9 mouse cellular contexts compared by ENCODE assay signal in genomic region chr10:80418311-80418710, GRCm38 (mm10). TPM values are rescaled to one million over a fixed set of nuclear protein-coding genes. Genes with fewer than 3 reads are reported as not detected.
DNase-seq lines count a peak whose midpoint lies in the region; ATAC-seq lines count a peak whose summit lies in the region.
"Had no signal": no experiment of that assay in that cellular context is flagged by ENCODE, and none has a peak within 500 bp of the region (broad histone marks: within the 10 kb centered on the region; RNA-seq: fewer than 3 reads in every experiment).

No protein-coding gene starts in this region.

- peaks cover 44% of the 10 kb centered on the region for H3K4me1 ChIP-seq in heart, embryonic 13.5 days
- H3K4me1 ChIP-seq in neural tube, embryonic 13.5 days (replicated peaks) = peaks cover 59% of the 10 kb centered on the region

- H3K9me3 ChIP-seq in heart, embryonic 13.5 days = no peaks in the 10 kb centered on the region
- no peaks in the 10 kb centered on the region for H3K9me3 ChIP-seq in neural tube, embryonic 13.5 days
- H3K9me3 ChIP-seq: megakaryocyte, embryonic 14.5 days had no signal

- peak overlapping the region; percentile 37; the same call in 1 of the 2 replicates for H3K9ac ChIP-seq in heart, embryonic 13.5 days
- H3K9ac ChIP-seq in neural tube, embryonic 13.5 days = 0 out of 2 replicates have a peak overlapping the region, but pooled peaks have one; percentile 3

- no peak overlapping the region for H3K4me2 ChIP-seq in heart, embryonic 13.5 days
- H3K4me2 ChIP-seq in neural tube, embryonic 13.5 days = no peak overlapping the region

- no peak for DNase-seq in heart, adult 11 months
- DNase-seq in MN1 (ENCODE audit: low spot score) = peak; percentile 91
- peak; percentile 90 to 91 for DNase-seq in cerebellum, postnatal 25 days
- peak; percentile 34 to 60 for DNase-seq in kidney, postnatal 36 days
- no peak for DNase-seq in heart, adult 9 months (ENCODE audit: low spot score in 2 of 2)

- no peak for ATAC-seq in heart, embryonic 13.5 days (ENCODE audit: extremely low read depth, insufficient number of reproducible peaks, low FRiP score, low TSS enrichment)
- peak; percentile 12; the same call in 1 of the 2 replicates for ATAC-seq in neural tube, embryonic 13.5 days (ENCODE audit: low read depth)
- no peak for ATAC-seq in megakaryocyte, adult 5-6 weeks (ENCODE audit: poor library complexity, severe bottlenecking)

- H3K4me3 ChIP-seq in heart, embryonic 13.5 days = no peak overlapping the region
- no peak overlapping the region for H3K4me3 ChIP-seq in neural tube, embryonic 13.5 days
- H3K4me3 ChIP-seq: megakaryocyte, embryonic 14.5 days had no signal

- H3K36me3 ChIP-seq in heart, embryonic 13.5 days = peaks cover 95% of the 10 kb centered on the region
- H3K36me3 ChIP-seq in neural tube, embryonic 13.5 days = peaks cover 87% of the 10 kb centered on the region

- no peaks in the 10 kb centered on the region for H3K27me3 ChIP-seq in heart, embryonic 13.5 days (replicated peaks)
- no peaks in the 10 kb centered on the region for H3K27me3 ChIP-seq in neural tube, embryonic 13.5 days
- H3K27me3 ChIP-seq: megakaryocyte, embryonic 14.5 days had no signal

- 0 out of 2 replicates have a peak overlapping the region, but pooled peaks have one; percentile 13 for H3K27ac ChIP-seq in heart, embryonic 13.5 days (replicated peaks)
- H3K27ac ChIP-seq in neural tube, embryonic 13.5 days (replicated peaks) = peak overlapping the region; percentile 72

- WGBS in heart, embryonic 13.5 days = 63% methylated on average over 3 of the region's 3 CpGs
- WGBS in neural tube, embryonic 13.5 days = 33% methylated on average over 3 of the region's 3 CpGs

RNA-seq across cellular contexts. Expression of gene Uqcr11, which starts 11.7 kb away (rescaled TPM):
- polyA plus RNA-seq in heart, embryonic 13.5 days (2015; fragmentation: Nextera tagmentation; extraction: Ambion mirVana) = 1,246 and 1,505 TPM in 2 replicates
- polyA plus RNA-seq in neural tube, embryonic 13.5 days (2015; fragmentation: Nextera tagmentation; extraction: Ambion mirVana) = 462 and 574 TPM in 2 replicates
- total RNA-seq in megakaryocyte, adult 5-6 weeks (2015) = 107 and 108 TPM in 2 replicates
- 122 and 129 TPM in 2 replicates for total RNA-seq in megakaryocyte, adult 5-6 weeks (2017)

RNA-seq across cellular contexts. Expression of gene Tcf3, which starts 15.1 kb away (rescaled TPM):
- 55.9 and 57.6 TPM in 2 replicates for polyA plus RNA-seq in heart, embryonic 13.5 days (2015; fragmentation: Nextera tagmentation; extraction: Ambion mirVana)
- 62.1 and 70.4 TPM in 2 replicates for polyA plus RNA-seq in neural tube, embryonic 13.5 days (2015; fragmentation: Nextera tagmentation; extraction: Ambion mirVana)
- 17.2 and 20.3 TPM in 2 replicates for total RNA-seq in megakaryocyte, adult 5-6 weeks (2015)
- total RNA-seq in megakaryocyte, adult 5-6 weeks (2017) = 22.4 and 24.2 TPM in 2 replicates

RNA-seq across cellular contexts. Expression of gene Mbd3, which starts 19.0 kb away (rescaled TPM):
- polyA plus RNA-seq in heart, embryonic 13.5 days (2015; fragmentation: Nextera tagmentation; extraction: Ambion mirVana) = 170 and 182 TPM in 2 replicates
- 238 and 241 TPM in 2 replicates for polyA plus RNA-seq in neural tube, embryonic 13.5 days (2015; fragmentation: Nextera tagmentation; extraction: Ambion mirVana)
- 38.8 and 40.6 TPM in 2 replicates for total RNA-seq in megakaryocyte, adult 5-6 weeks (2015)
- 39.8 and 40.0 TPM in 2 replicates for total RNA-seq in megakaryocyte, adult 5-6 weeks (2017)

RNA-seq across cellular contexts. Expression of gene Mex3d, which starts 30.9 kb away (rescaled TPM):
- polyA plus RNA-seq in heart, embryonic 13.5 days (2015; fragmentation: Nextera tagmentation; extraction: Ambion mirVana) = 3.8 and 4.5 TPM in 2 replicates
- polyA plus RNA-seq in neural tube, embryonic 13.5 days (2015; fragmentation: Nextera tagmentation; extraction: Ambion mirVana) = 15.6 and 16.7 TPM in 2 replicates
- 2.4 and 2.6 TPM in 2 replicates for total RNA-seq in megakaryocyte, adult 5-6 weeks (2015)
- 2.6 and 5.0 TPM in 2 replicates for total RNA-seq in megakaryocyte, adult 5-6 weeks (2017)

Comparison
In these comparisons a context has a peak if more than half of its experiments do, and no peak if none do; other contexts are left out.
1. DNase-seq: peak in MN1 (single experiment), cerebellum, postnatal 25 days (2 of 2) and kidney, postnatal 36 days (2 of 2); none in heart, adult 11 months (single experiment) and heart, adult 9 months (0 of 2).